Mouse (Mus musculus) adrenal gland, adult (tissue): Measurements from ENCODE around the gene Nfkbib.

Experiments
- DNase-seq, 2 experiments: peaks; one replicate each; pipeline ENCODE4 v3.0.0; 2022 to 2023; ENCODE audit warnings: low spot score in 1 of 2; ENCODE audit not compliant: inconsistent age in 2 of 2

The Nfkbib gene

DNA sequence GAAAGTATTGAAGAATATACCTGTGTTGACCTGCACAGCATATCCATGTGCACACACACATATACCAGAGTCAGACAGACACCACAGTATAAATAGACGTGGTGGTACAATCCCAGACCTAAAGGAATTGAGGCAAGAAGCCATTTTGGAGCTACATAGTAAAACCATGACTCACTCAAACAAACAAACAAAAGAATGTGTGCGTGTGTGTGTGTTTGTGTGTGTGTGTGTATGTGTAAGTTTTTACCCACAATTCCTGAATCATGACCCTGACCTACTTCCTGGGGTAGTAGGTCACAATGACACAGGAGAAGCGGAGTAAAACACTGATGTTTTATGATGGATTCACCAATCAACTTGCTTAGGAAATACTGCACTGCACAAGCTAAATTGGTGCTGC lies 34.1 kb upstream of the Nfkbib start:
- DNase-seq = no peak

DNA sequence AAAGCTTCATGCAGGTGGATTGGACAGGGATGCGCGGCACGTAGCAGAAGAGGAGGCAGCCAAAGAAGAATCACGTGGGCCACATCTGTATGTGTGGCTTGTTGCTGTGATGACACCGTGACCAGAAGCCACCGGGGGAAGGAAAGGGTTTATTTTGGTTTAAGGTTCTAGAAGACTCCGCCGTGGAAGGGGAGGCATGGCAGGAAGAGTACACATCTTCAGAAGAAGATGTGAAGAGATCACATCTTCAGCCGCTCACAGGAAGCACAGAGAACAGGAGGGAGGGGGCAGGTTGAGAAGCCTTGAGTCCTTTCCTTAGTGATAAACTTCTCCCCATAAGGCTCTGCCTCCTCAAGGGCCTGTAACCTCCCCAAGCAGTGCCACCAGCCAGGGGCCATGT lies 32.7 kb upstream of the Nfkbib start:
- no peak for DNase-seq

DNA sequence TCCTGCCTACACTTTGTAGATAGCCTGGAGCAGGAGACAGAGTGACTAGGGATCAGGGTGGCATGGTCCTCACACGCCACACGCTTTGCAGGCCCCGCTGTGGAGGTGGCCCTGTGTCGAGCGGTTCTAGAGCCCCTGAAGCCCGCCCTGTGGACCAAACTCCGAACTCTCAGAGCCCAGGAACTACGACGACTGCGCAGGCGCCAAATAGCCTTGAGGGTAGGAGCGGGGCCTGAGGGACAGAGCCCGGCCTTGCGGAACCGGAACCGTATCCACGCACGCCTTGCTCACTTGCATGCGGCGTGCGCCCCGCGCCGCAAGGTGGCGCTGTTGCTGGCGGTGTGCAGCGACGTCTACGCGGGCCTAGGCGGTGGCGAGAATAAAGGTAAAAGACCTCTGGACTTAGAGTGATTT lies 29.3 kb upstream of the Nfkbib start:
- DNase-seq = peak; percentile 91 to 95

DNA sequence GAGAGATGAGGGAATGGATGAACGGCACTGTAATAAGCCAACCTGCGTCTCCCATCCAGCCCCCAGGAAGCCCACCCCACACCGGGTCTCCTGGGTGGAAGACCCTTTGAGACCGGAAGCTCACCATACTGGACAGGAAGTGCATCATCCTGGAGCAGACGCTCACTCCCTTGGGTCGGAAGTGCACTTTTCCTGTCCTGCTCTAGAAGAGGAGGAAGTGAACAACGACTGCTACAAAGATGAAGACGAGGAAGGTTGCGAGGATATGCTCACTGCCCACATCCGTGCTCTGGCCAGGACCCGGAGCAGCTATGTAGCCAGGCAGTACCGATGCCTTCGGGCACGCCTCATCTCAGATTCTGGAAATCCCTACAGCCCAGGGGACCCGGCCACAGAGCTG lies 28.5 kb upstream of the Nfkbib start:
- peak in 1 of 2 experiments; percentile 61 for DNase-seq

DNA sequence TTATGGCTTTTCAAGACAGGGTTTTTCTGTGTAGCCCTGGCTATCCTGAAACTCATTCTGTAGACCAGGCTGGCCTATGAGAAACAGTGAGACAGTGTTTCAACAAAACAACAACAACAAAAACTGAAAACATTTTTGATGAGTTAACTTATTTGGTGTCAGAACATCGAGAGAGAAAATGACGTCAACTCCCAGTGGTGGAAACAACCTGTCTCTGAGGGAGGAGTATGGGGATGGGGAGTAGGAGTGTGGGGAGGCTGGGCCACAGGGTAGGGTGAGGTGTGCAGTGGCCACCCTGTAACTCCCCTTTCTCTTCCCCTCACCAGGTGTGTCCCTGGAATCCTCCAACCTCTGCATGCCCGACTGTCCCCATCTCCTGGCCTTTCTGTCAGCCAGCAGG lies 27.2 kb upstream of the Nfkbib start:
- no peak for DNase-seq

DNA sequence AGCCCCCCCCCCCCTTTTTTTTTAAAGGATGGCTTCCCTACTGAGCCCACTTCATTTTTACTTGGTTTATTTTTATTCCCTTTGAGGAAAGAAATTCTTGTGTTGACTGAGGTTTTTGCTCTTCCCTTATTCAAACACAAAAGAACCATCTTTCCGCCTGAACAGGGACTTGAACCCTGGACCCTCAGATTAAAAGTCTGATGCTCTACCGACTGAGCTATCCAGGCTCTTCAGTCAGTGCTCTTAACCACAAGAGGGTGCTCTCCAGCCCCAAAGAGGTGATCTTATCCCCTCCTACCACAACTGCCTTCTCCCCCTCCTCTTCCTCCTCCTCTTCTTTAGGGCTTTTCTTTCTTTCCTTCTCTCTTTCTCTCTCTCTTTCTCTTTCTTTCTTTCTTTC lies 26.5 kb upstream of the Nfkbib start:
- DNase-seq = peak in 1 of 2 experiments; percentile 67

DNA sequence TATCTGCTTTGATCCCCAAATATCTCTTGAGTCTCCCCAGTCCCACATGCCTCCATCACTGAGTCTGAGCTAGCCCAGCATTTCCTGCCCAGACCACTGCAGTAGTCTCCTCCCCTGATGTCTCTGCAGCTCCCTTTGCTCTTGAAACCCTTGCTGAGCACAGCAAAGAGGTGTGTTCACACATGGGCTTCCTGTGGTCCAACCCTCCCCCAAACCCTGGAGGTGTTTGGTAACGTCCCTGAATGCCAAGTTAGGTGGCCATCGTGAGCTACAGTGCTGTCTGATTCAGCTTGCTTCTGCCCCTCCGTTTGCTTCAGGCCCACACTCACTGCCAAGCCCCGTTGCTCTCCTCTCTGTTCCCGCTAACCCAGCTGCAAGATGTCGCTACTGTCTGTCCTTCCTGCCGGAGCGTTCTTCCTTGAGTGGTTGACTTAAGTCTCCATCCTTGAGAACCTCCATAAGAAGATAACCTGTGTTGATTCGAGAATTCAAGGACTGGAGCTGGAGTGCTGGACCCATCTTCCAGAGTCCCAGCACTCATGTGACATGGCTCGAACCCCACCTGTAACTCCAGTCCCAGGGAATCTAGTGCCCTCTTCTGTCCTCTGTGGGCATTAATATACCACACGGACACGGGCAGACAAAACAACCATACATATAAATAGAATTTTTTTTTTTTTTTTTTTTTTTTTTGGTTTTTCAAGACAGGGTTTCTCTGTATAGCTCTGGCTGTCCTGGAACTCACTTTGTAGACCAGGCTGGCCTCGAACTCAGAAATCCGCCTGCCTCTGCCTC lies 25.3 kb upstream of the Nfkbib start:
- peak in 1 of 2 experiments; percentile 39 for DNase-seq

DNA sequence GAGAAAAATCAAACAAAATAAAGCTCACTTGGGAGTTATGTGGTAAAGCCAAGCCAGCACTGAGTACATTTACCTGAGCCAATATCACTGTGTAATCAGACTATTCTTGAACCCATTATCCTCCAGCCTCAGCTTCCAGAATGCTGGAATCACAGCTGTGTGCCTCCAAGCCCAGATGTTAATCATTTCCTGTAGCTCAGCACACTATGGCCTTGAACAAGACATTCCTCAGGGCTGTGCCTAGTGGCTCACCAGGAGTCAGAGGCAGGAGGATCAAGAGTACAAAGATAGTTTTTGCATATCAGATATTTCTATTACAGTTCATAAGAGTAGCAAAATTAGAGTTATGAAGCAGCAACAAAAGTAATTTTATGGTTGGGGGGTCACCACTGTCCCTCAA lies 24.4 kb upstream of the Nfkbib start:
- DNase-seq = peak in 1 of 2 experiments; percentile 51

DNA sequence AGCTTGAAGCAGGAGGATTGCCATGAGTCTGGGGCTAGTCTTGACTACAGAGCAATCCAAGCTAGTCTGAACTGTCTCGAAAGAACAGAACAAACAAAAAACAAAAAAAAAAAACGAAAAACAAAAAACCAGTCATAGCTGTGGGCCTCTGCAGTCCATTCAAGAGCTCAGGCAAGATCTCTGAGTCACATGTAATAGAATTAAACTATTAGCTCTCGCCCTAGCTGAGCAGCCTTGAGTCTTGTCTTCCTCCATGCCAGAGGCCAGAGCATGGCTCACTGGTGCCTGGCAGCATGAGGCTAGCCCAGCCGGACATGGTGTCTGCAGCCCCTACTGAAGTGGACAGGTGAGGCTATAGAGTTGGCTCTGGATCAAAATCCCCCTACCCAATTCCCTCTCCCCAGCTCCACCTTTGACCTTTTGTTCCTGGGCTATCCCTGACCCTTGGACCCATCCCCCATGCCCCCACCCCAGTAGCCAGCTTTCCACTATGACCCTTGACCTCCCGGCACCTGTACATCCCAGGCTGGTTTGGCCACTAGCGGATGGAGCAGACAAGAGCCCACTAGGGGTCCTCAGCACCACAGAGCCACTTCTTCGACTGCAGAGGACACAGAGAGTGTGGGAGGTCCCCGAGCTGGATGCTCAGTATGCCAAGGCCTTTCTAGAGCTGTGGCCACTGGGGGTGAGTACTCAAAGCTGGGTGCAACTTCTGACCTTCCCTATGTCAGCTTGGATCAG lies 22.9 kb upstream of the Nfkbib start:
- DNase-seq = peak in 1 of 2 experiments; percentile 59

DNA sequence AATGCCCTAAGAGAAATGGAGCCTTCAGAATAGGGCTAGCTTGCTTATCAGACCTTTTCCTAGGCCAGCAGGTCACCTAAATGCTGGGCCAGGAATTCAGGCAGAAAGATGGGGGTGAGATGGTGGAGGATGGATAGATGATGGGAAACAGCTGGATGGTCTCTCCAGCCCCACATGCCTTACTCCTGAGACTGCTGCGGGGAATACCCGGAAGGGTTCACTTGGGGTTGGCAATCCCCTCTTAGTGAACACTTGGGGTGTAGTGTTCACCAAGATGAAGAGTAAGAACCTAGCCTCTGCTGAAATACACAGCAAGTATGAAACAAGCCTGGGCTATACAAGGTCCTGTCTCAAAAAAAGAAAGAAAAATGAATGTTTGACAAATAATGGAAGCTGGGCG lies 21.9 kb upstream of the Nfkbib start:
- DNase-seq = no peak

DNA sequence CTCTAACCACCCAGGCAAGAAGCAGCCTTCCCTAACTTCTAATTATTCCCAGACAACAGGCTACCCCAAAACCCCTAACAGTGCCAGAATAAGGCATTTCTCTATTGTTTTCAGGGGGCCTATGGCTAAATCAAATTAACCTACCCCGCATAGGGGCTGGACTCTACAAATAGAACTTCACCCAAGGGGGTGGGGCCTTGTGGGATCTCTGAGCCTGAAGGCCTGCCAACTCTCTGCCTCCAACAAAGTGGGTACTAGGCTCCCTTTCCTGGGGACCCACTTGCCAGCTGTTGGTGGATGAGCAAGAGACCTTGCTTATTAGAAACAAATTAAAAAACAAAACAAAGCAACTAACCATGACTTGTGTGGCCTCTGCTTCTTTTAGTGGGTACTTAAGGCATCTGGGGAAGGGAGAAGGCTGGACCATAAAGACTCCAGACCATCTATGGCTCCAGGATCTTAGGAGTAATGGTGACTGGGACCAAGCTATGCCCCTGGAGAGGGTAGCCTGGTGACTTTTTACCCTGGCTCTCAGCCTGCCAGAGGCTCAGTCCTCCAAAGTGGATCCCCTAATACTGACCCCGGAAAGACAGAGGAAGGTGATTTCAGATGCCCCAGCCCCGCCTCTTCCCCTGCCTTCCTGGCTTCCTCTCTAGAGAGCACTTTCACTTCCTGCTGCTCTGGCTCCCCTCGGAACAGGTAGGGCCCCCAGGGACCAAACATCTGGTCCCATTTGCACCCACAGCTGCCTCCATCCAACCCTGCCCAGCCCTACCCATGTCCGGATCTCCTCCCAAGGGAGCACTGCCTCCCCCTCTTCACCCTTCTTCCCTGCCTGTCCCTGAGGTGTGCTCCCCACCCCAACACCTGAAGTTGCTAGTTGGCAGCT lies 21.2 kb upstream of the Nfkbib start, which contains the start of gene Rinl:
Rinl (plus strand) TSS at position 663 of the 889 bp plus-strand sequence.
- DNase-seq = peak in 1 of 2 experiments; percentile 35

DNA sequence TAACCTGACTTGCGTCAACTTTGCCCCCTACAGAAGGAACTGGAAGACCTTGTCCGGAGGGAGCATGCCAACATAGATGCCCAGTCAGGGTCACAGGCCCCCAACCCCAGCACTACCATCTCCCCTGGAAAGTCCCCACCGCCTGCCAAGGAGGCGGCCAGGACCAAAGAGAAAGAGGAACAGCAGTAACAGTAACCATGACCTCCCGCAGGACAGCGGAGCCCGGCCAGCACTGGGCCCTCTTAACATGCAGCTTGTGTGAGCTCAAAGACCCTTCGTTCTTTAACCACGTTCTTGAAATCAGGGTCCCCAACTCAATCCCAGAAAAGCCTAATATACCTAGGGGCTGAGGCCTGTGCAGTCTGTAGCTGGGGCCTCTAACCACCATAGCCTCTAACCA lies 20.6 kb upstream of the Nfkbib start:
- DNase-seq = no peak

DNA sequence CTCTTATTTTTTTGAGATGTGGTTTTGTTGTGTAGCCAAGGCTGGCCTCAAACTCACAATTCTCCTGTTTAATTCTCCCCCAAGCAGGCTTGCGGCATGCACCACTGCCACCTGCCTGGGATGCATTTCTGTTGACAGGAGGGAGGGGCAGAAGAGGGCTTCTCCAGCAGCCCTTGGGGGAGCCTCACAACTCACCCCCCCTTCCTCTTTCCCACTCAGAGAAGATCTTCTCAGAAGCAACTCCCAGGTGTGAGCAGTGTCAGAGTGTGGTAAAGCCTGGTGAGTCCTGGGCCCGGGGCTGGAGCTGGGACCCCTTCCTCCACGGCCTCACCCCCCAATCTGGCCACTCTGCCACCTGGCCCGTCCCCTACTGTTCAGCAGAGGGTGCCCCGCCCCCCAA lies 17.8 kb upstream of the Nfkbib start:
- DNase-seq = no peak

DNA sequence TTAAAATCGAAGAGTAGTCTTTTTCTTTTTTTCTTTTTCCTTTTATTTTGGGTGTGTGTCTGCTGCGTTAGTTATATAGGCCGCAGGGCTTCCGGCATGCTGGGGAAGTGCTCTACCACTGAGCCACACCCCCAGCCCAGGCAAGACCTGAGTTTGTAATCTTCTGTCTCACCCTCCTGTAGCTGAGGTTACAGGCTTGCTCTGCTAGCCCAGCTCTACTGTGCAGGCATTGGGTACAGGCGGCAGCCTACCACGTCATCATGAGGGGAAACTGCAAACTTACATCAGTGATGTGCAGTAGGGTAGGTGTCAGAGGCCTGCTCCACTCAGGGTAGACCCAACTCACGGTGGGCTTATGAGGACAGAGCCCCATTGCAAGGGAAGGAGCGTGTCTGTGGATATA lies 13.9 kb upstream of the Nfkbib start:
- DNase-seq = peak in 1 of 2 experiments; percentile 51

DNA sequence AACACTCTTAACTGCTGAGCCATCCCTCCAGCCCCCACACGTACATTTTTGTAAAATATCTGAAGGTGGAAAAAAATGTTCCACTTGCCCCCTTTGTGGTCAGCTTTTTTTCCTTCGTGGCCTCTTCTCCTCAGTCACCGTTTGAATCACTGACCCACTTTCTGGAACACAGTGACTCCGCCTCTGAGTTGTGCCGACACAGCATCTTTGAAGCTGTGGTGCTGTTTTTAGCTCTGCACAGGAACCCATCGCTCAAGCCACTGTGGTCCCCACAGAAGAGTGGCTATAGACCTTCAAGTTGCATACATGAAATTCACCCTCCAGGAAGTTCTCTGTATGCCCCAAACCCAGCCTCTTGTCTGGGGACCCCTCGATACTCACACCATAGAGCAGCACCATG lies 13.5 kb upstream of the Nfkbib start:
- peak; percentile 64 to 70 for DNase-seq

DNA sequence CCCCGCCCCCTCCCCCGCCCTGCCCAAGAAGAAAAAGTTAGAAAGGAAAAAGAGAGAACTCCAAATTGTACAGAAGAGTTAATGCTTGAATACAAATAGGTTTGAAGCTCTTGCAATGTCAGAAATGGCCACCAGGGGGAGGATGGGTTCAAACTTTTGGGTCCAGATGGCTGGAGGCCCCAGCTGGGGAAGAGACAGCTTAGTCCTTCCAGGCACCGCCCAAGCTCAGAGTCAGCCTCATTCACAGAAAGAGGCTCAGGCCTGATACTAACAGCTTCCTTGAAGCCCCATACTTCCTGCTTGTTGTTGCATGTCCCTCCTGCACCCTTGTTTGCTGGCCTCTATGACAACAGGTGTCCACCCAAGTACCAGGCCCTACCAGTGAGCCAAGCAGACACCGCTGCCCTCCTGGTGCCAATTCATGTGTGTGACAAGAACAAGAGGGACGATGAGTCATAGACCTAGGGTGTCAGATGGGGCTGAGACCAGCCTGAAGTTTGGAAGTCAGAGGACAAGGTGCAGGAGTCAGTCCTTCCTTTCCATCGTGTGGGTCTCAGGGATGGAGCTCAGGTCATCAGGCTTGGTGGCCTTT lies 12.9 kb upstream of the Nfkbib start:
- DNase-seq = peak; percentile 86 to 96

DNA sequence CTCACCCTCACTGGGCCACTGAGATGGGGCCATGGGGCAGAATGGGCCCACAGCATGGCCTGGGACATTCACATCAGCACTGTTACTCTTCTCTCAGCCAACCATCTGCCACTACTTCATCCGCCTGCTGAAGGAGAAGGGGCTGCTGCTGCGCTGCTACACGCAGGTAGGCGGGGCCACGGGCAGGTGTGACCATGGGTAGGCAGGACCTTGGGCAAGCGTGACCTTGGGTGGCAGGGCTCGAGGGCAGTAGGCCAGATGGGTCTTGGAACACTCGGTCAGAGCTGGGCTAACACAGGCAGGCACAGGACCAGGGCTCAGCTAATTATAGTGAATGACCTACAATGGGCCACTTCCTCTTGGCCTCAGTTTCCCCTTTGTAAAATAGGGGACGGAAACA lies 11.5 kb upstream of the Nfkbib start:
- DNase-seq = peak in 1 of 2 experiments; percentile 70

DNA sequence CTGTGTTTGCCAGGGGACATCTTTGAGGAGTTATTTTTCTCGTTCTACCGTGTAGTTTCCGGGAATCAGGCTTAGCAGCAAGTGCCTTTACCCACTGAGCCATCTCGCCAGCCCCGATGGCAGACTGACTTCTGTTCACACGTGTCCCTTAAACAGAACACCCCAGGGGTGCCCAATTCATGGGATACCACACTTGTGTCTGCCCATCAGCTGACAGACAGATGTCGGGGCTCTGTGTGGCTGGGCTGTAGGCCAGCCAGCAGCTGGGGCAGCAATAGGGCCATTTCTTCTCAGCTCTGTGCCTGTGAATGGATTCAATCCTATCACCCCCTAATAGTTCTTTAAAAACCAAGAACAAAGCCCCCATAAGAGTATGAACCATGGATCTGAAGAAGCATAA lies 7.8 kb upstream of the Nfkbib start:
- no peak for DNase-seq

DNA sequence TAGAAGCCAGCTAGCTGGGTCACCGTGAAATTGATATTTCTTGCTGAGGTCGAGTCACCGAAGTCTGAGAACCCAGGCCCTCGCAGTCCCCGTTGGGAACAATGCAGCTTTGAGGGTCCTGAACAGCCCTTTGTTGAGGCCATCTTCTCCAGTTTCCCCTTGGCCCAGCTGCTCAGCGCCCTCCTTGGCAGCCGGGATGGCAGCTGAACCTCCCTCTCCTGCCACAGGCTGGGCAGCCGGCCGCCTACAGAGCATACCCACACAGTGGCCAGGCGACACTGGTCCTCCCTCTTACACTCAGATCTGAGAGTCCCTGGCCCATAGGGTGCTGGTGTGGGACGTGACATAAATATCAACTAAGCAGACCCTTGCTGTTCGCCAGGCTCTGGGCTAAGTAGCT lies 6.9 kb upstream of the Nfkbib start:
- DNase-seq = no peak

DNA sequence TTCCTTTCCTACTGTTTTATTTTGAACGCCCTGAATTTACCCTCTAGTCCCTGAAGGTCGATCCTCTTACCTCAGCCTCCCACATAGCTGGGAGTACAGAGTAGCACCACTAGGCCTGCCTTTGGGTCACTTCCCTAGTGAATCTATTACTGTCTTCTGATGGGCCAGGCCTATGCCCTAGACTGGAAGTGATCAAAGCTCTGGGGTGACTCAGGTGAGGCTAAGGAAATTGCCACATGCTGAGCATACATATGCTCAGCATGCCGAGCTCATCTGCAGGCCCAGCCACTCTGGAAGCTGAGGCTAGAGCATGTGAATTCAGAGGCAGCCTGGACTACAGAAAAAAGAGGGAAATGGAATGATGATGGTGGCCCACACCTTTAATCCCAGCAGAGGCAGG lies 5.9 kb upstream of the Nfkbib start:
- DNase-seq = no peak

DNA sequence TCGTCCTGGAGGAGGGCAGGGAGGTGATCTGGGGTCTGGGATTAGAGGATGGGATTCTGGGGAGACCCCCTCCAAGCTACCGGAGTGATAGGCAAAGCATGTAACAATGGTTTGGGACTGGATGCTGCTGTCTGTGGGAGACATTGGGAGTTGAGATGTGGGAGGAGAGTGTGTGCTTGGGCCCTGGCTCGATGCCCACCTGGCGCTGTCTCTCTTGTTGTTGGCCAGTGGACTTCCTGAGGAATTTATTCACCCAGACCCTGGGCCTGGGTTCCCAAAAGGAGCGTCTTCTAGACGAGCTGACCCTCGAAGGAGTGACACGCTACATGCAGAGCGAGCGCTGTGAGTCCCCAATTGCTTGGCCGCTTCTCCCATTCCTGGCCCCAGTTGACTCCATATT lies 4.6 kb upstream of the Nfkbib start:
- no peak for DNase-seq
